Mouse (Mus musculus): ENCODE results near the gene Gsta3.

- TF ChIP-seq GATA1 (IDR thresholded peaks at IDR 0.05; ENCODE audit: borderline replicate concordance, low read length) (no peak), CTCF (IDR thresholded peaks at IDR 0.05; ENCODE audit: low read depth, low read length) (no peak), POLR2AphosphoS5 (IDR thresholded peaks at IDR 0.05; ENCODE audit: insufficient replicate concordance, low read depth, low read length) (no peak), TAL1 (conservative IDR thresholded peaks at IDR 0.05; ENCODE audit: low read depth, low read length) (no peak), GATA2 (IDR thresholded peaks at IDR 0.05; ENCODE audit: borderline replicate concordance, low read depth, low read length) (no peak)
Observed at GRCm38 (mm10) chr1:21252566-21253302, 12.3 kb downstream of the Gsta3 start.
